Mouse (Mus musculus) ES-Bruce4 (cell line): ENCODE measurements around the gene Tex21. TPM values are rescaled to one million over a fixed set of nuclear protein-coding genes. Genes with fewer than 3 reads are reported as not detected.

Experiments used
- H3K27ac ChIP-seq: 2 replicates; pipeline ENCODE4 v1.5.1; 2012; ENCODE audit warnings: low read length, inconsistent platforms; ENCODE audit not compliant: insufficient read depth
- H3K27me3 ChIP-seq: 2 replicates; pipeline ENCODE4 v1.6.1; 2012; ENCODE audit warnings: mild to moderate bottlenecking, low read length, inconsistent platforms; ENCODE audit not compliant: control insufficient read depth, poor library complexity, insufficient read depth, severe bottlenecking
- H3K36me3 ChIP-seq: 2 replicates; pipeline ENCODE4 v1.6.1; 2012; ENCODE audit warnings: inconsistent platforms, mild to moderate bottlenecking, low read length, moderate library complexity; ENCODE audit not compliant: control insufficient read depth, poor library complexity, insufficient read depth, severe bottlenecking
- H3K4me1 ChIP-seq: one replicate; pipeline ENCODE4 v1.8.1; 2011; ENCODE audit warnings: low read length; ENCODE audit not compliant: control insufficient read depth, insufficient read depth
- H3K4me3 ChIP-seq: 2 replicates; pipeline ENCODE4 v1.5.1; 2011; ENCODE audit warnings: low read depth, mild to moderate bottlenecking, low read length
- H3K9ac ChIP-seq: 2 replicates; pipeline ENCODE4 v1.6.1; 2012; ENCODE audit warnings: low read depth, mild to moderate bottlenecking, inconsistent platforms; ENCODE audit not compliant: poor library complexity, severe bottlenecking
- H3K9me3 ChIP-seq: replicated peaks from 2 replicates; pipeline ENCODE4 v1.6.1; 2012; ENCODE audit warnings: mild to moderate bottlenecking, low read length, inconsistent platforms; ENCODE audit not compliant: control insufficient read depth, poor library complexity, insufficient read depth, severe bottlenecking
- CTCF ChIP-seq: IDR thresholded peaks from one replicate; pipeline ENCODE4 v1.8.1; 2011; ENCODE audit warnings: low read depth, low read length
- EP300 ChIP-seq: IDR thresholded peaks from 2 replicates; pipeline ENCODE4 v1.6.1; 2011; ENCODE audit warnings: low read depth, low read length; ENCODE audit not compliant: insufficient read depth
- POLR2A ChIP-seq: IDR thresholded peaks from one replicate; pipeline ENCODE4 v1.8.1; 2011; ENCODE audit warnings: low read length; ENCODE audit not compliant: insufficient read depth
- polyA plus RNA-seq: library from polyadenylated mRNA; stranded (reverse); fragments of >200 nt; gene quantifications from 2 replicates; pipeline ENCODE4 v1.2.4, GENCODE M21; 2011; ENCODE audit warnings: low read depth; ENCODE audit not compliant: missing spikeins, insufficient read depth, insufficient read length

Gene Tex21
- polyA plus RNA-seq, 1 experiment = 8.8 TPM

- Histone ChIP-seq H3K27ac (no peak overlapping the region), H3K9me3 (no peaks in the 10 kb centered on the region), H3K9ac (no peak overlapping the region), H3K36me3 (no peaks in the 10 kb centered on the region), H3K4me1 (no peaks in the 10 kb centered on the region), H3K4me3 (no peak overlapping the region), H3K27me3 (no peaks in the 10 kb centered on the region)
- TF ChIP-seq POLR2A (no peak), EP300 (no peak), CTCF (no peak)
These were observed 60.1 kb downstream of the Tex21 start for GRCm38 (mm10) chr12:76186473-76186872.

- Histone ChIP-seq H3K27ac (no peak overlapping the region), H3K9ac (no peak overlapping the region), H3K36me3 (no peaks in the 10 kb centered on the region), H3K4me1 (no peaks in the 10 kb centered on the region), H3K9me3 (no peaks in the 10 kb centered on the region), H3K4me3 (no peak overlapping the region), H3K27me3 (no peaks in the 10 kb centered on the region)
- TF ChIP-seq EP300 (no peak), POLR2A (no peak), CTCF (no peak)
These were observed 61.3 kb downstream of the Tex21 start for GRCm38 (mm10) chr12:76185167-76185816.

- H3K4me1 ChIP-seq = no peaks in the 10 kb centered on the region
- TF ChIP-seq POLR2A = no peak
- TF ChIP-seq EP300 = no peak
- TF ChIP-seq CTCF = no peak
- H3K27ac ChIP-seq = no peak overlapping the region
- H3K27me3 ChIP-seq = no peaks in the 10 kb centered on the region
- H3K9me3 ChIP-seq = no peaks in the 10 kb centered on the region
- H3K9ac ChIP-seq = no peak overlapping the region
- H3K4me3 ChIP-seq = no peak overlapping the region
- no peaks in the 10 kb centered on the region for H3K36me3 ChIP-seq
These were observed 62.3 kb downstream of the Tex21 start for GRCm38 (mm10) chr12:76184271-76184670.

- no peak overlapping the region for H3K4me3 ChIP-seq
- H3K27ac ChIP-seq = no peak overlapping the region
- no peak for TF ChIP-seq CTCF
- TF ChIP-seq EP300 = no peak
- TF ChIP-seq POLR2A = no peak
- no peaks in the 10 kb centered on the region for H3K27me3 ChIP-seq
- no peaks in the 10 kb centered on the region for H3K9me3 ChIP-seq
- H3K9ac ChIP-seq = no peak overlapping the region
- H3K36me3 ChIP-seq = no peaks in the 10 kb centered on the region
- no peaks in the 10 kb centered on the region for H3K4me1 ChIP-seq
These were observed 63.7 kb downstream of the Tex21 start for GRCm38 (mm10) chr12:76182831-76183230.

GRCm38 (mm10) chr12:76181471-76181870 lies 65.1 kb downstream of the Tex21 start:
- TF ChIP-seq POLR2A = no peak
- TF ChIP-seq CTCF = no peak
- no peak for TF ChIP-seq EP300

GRCm38 (mm10) chr12:76180442-76180841 lies 66.1 kb downstream of the Tex21 start:
- no peak for TF ChIP-seq EP300
- TF ChIP-seq POLR2A = no peak
- no peak for TF ChIP-seq CTCF
- Histone ChIP-seq H3K9me3 (no peaks in the 10 kb centered on the region), H3K36me3 (no peaks in the 10 kb centered on the region), H3K27me3 (no peaks in the 10 kb centered on the region), H3K4me3 (no peak overlapping the region), H3K9ac (no peak overlapping the region), H3K27ac (no peak overlapping the region), H3K4me1 (no peaks in the 10 kb centered on the region)

More at GRCm38 (mm10) chr12:76181471-76181870, 65.1 kb downstream of the Tex21 start:
- Histone ChIP-seq H3K27me3 (no peaks in the 10 kb centered on the region), H3K27ac (no peak overlapping the region), H3K36me3 (no peaks in the 10 kb centered on the region), H3K4me3 (no peak overlapping the region), H3K9ac (no peak overlapping the region), H3K9me3 (no peaks in the 10 kb centered on the region), H3K4me1 (no peaks in the 10 kb centered on the region)
